Mouse (Mus musculus) ES-E14 (cell line): ENCODE data around the gene Kptn.

Experiments used
- HCFC1 ChIP-seq: IDR thresholded peaks from 2 replicates; pipeline ENCODE4 v1.6.1; 2012; ENCODE audit warnings: low read length, inconsistent platforms, borderline replicate concordance; ENCODE audit not compliant: insufficient read depth
- ZC3H11A ChIP-seq: IDR thresholded peaks from 2 replicates; pipeline ENCODE4 v1.6.1; 2012; ENCODE audit warnings: low read depth, mild to moderate bottlenecking, inconsistent platforms, low read length, borderline replicate concordance
- ZNF384 ChIP-seq: IDR thresholded peaks from 2 replicates; pipeline ENCODE4 v1.6.1; 2012; ENCODE audit warnings: low read depth, low read length, inconsistent platforms

- TF ChIP-seq HCFC1 (peak; percentile 64), ZC3H11A (no peak), ZNF384 (peak; percentile 77)
Measured at GRCm38 (mm10) chr7:16098021-16099017, 21.4 kb upstream of the Kptn start, which contains the start of gene Napa.
